Mouse (Mus musculus) neural tube, embryonic 15.5 days (tissue): ENCODE measurements at regions not wholly inside any gene's neighbourhood (a gene's known extent, or its start where the extent isn't known, plus 50 kb on each side); places are given as distances from the start of the nearest gene placed in this dataset.

Source experiments
- ATAC-seq: fragments of 200-750 bp; cut with Nextera tagmentation; 2 replicates; pipeline ENCODE4 v1.8.0; 2017; ENCODE audit warnings: mild to moderate bottlenecking, moderate TSS enrichment, moderate library complexity; ENCODE audit not compliant: low FRiP score
- H3K27ac ChIP-seq: fragments of 300-500 bp; sonication (generic); replicated peaks from 2 replicates; pipeline ENCODE4 v1.5.1; 2015; ENCODE audit warnings: mild to moderate bottlenecking, inconsistent platforms
- H3K27me3 ChIP-seq: fragments of 300-500 bp; sonication (generic); replicated peaks from 2 replicates; pipeline ENCODE4 v1.6.1; 2015; ENCODE audit warnings: inconsistent platforms
- H3K36me3 ChIP-seq: fragments of 300-500 bp; sonication (generic); 2 replicates; pipeline ENCODE4 v1.6.1; 2015; ENCODE audit warnings: inconsistent platforms
- H3K4me1 ChIP-seq: fragments of 300-500 bp; sonication (generic); 2 replicates; pipeline ENCODE4 v1.6.1; 2015; ENCODE audit warnings: inconsistent platforms
- H3K4me2 ChIP-seq: fragments of 300-500 bp; sonication (generic); 2 replicates; pipeline ENCODE4 v1.6.1; 2015; ENCODE audit warnings: inconsistent platforms, mild to moderate bottlenecking, moderate library complexity
- H3K4me3 ChIP-seq: fragments of 300-500 bp; sonication (generic); replicated peaks from 2 replicates; pipeline ENCODE4 v1.5.1; 2015; ENCODE audit warnings: mild to moderate bottlenecking, inconsistent platforms
- H3K9ac ChIP-seq: fragments of 300-500 bp; sonication (generic); replicated peaks from 2 replicates; pipeline ENCODE4 v1.6.1; 2015; ENCODE audit warnings: mild to moderate bottlenecking, inconsistent platforms
- H3K9me3 ChIP-seq: fragments of 300-500 bp; sonication (generic); replicated peaks from 2 replicates; pipeline ENCODE4 v1.6.1; 2016; ENCODE audit warnings: inconsistent platforms
- WGBS: fragments of 180-500 bp; shearing (Covaris S2); methylation state at CpG from one replicate; pipeline ENCODE4 v1.1.7; 2015; ENCODE audit warnings: mixed read lengths; 5-methylcytosine and 5-hydroxymethylcytosine counted together

GRCm38 (mm10) chr15:36336857-36337256, 670.7 kb downstream of the Zfp706 start:
- Histone ChIP-seq H3K4me1 (no peaks in the 10 kb centered on the region), H3K36me3 (no peaks in the 10 kb centered on the region)
- WGBS = 90% methylated on average over 2 of the region's 2 CpGs

GRCm38 (mm10) chr15:36335116-36335515, 672.5 kb downstream of the Zfp706 start:
- Histone ChIP-seq H3K27ac (no peak overlapping the region), H3K4me3 (no peak overlapping the region), H3K27me3 (no peaks in the 10 kb centered on the region), H3K4me2 (no peak overlapping the region), H3K4me1 (no peaks in the 10 kb centered on the region), H3K9ac (no peak overlapping the region), H3K9me3 (no peaks in the 10 kb centered on the region), H3K36me3 (no peaks in the 10 kb centered on the region)
- ATAC-seq = no peak
- 83% methylated on average over 2 of the region's 2 CpGs for WGBS

More at GRCm38 (mm10) chr15:36336857-36337256, 670.7 kb downstream of the Zfp706 start:
- no peak overlapping the region for H3K9ac ChIP-seq
- no peaks in the 10 kb centered on the region for H3K9me3 ChIP-seq
- no peak overlapping the region for H3K4me3 ChIP-seq
- H3K27me3 ChIP-seq = no peaks in the 10 kb centered on the region
- no peak overlapping the region for H3K27ac ChIP-seq
- H3K4me2 ChIP-seq = no peak overlapping the region
- no peak for ATAC-seq

- H3K4me2 ChIP-seq = no peak overlapping the region
- no peak for ATAC-seq
- no peaks in the 10 kb centered on the region for H3K9me3 ChIP-seq
- H3K9ac ChIP-seq = no peak overlapping the region
- no peaks in the 10 kb centered on the region for H3K36me3 ChIP-seq
- H3K27ac ChIP-seq = no peak overlapping the region
- H3K4me3 ChIP-seq = no peak overlapping the region
- no peaks in the 10 kb centered on the region for H3K4me1 ChIP-seq
- WGBS = 77% methylated on average over 9 of the region's 9 CpGs
- H3K27me3 ChIP-seq = no peaks in the 10 kb centered on the region
Observed at GRCm38 (mm10) chr15:36334436-36335113, 673.0 kb downstream of the Zfp706 start.

GRCm38 (mm10) chr15:36333857-36334256, 673.7 kb downstream of the Zfp706 start:
- 71% methylated on average over 1 of the region's 1 CpGs for WGBS
- Histone ChIP-seq H3K9me3 (no peaks in the 10 kb centered on the region), H3K4me1 (no peaks in the 10 kb centered on the region), H3K9ac (no peak overlapping the region), H3K4me2 (no peak overlapping the region), H3K4me3 (no peak overlapping the region), H3K27me3 (no peaks in the 10 kb centered on the region), H3K36me3 (no peaks in the 10 kb centered on the region), H3K27ac (no peak overlapping the region)
- no peak for ATAC-seq

- Histone ChIP-seq H3K27ac (no peak overlapping the region), H3K9ac (no peak overlapping the region), H3K4me2 (no peak overlapping the region), H3K4me1 (no peaks in the 10 kb centered on the region), H3K9me3 (no peaks in the 10 kb centered on the region), H3K4me3 (no peak overlapping the region), H3K27me3 (no peaks in the 10 kb centered on the region), H3K36me3 (no peaks in the 10 kb centered on the region)
- 70% methylated on average over 3 of the region's 3 CpGs for WGBS
- ATAC-seq = no peak
Observed at GRCm38 (mm10) chr15:36333265-36333664, 674.3 kb downstream of the Zfp706 start.
